Mouse (Mus musculus): Measurements from ENCODE around the gene Tapt1.

The Tapt1 gene

DNA sequence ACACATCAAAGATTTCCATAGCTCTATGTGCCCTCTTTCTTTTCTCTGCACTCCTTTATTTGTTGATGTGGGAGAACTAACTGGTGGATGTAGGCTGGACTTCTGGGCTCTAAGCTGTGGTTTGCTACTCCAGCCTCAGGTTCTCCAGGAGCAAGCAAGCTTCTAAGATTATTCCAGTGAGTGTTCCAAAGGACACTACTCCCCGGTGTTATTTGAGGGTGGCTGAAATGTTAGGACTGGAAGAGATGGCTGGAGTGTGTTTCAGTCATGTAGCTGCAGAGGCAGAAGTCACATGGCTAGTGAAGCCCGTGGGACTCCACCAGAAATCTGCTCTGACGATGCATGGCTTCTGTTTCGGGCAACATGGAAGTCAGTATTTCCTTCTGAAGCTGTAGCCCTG, 2.3 kb upstream of the Tapt1 start:
- DNase-seq = no peak

DNA sequence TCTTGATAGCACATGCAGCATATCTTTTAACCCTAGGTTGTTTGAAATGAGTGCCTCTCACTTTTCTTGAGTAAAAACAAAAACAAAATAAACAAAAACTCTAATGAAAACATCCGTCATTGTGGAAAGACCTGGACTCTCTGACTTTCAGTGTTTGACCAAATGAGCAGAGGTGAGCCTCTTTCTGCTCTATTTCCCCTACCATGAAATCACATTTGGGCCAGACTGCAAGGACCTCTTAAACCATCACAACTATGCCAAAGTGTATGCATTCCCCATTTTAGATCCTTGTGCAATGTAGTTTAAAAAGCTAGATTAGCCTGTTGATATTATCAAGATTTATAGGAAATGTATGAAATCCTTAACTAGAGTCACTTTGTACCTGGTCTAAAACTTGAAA, 1.9 kb upstream of the Tapt1 start:
- no peak for DNase-seq

DNA sequence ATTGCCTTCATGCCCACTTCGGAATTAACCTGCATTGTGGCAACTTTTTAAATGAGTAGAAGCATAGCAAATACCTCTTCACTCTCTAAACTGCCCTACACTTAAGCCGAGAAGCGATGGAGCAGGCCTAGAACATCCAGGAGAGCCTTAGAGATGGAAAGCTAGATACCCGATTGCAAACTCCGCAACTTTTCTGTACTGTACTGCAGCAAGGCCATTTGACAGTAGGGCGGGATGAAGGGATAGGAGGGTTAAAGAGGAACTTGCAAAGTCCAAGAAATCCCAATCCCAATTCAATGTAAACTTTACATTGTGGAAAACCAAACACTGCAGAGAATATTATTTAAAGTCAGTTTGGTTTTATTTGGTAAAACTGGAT, 1.0 kb upstream of the Tapt1 start:
- no peak for DNase-seq

DNA sequence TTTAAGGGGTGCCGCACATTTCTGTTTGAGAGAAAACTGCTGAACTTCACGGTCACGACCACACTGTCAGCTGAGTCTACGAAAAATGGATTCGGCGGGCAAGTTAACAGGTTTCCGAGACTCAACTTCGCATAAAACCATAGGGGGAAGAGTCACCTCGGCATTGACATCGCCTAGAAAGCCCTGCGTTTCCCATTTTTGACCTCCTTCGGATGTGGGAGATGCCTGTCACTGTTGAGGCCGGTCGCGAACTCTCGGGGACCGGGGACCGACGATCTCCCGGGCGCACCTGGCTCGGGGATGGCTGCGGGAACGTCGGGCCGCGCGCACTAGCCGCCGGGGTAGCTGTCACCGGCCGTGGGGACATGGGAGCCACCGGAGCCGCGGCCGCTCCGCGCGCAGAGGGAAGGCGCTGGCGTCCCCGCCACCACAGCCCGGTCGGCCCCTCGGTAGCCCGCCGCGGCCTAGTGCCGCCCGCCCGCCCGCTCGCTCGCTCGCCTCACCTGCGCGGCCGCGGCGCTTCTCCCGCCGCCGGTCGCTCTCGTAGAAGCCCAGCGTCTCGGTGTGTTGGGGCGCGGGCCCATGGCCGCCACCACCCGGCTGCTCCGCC, 410 bp downstream of the Tapt1 start:
- no peak for DNase-seq

DNA sequence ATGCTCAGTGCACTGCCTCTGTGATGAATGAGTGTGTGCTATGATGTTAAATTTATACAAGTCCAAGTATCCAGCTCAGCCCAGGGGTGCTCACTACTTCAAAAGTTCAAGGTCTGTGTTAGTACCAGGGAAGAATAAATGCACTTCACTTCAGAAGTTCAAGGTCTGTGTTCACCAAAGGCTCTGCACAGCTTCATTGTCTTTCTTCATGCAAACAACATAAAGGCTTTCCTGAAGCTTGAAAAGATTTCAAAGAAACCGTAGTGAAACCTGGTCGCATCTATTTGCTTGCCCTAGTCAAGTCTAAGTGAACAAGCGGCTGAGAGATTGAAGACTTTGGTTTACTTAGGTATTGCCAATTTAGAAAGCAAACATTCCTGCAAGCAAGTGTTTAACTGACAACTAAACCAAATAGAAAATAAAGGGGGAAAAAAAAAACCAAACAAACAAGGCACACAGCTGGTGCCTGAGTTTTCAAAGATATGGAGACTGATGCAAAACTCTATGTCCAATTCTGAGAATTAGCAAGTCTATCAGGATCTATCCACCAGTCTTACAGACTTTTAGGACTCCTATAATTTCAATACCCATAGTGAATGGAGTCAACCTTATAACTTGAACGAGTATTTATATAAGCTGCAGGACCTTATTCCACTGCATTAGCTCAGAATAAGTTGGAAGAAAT, 1.4 kb downstream of the Tapt1 start:
- DNase-seq = no peak

DNA sequence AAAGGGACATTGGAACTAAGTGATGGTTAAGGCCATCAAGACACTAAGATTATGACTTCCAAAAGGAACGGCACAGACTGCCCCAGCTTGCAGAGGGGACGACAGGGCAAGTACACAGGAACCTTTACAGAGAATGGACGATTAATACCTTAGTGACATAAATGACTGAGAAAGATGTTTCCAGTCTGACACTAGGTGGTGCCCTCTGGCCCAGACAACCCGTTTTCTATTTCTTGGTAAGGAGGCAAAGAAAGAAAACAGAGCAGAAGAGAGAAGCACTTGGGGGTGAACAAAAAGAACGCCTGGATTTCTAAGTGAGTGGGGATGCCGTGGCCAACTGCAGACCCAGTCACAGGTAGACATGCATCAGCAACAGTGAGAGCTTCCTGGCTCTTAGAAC, 2.2 kb downstream of the Tapt1 start:
- DNase-seq = peak; percentile 62

DNA sequence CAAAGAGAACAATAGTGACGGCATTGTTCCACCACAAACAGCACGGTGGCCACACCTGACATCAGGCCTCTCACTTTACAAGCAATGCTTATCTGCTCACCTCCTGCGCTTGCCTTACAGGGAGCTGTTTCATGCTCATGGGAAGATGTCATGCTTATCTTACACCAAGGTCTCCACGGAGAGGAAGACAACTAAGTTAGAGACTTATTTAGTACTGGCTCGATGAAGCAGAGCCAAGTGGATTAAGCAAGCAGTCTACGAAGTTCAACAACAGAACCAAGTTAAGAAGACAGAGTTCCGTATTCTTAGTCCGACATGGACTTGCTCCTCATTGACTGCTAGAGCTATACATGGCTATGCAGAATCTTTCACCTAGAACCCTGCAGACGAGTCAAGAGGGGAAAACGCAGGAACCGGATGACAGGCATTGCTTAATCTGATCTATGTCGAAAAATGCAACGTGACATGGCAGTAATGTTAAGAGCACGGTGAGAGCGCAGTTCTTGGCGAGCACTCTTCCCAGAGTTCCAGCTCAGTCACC, 3.0 kb downstream of the Tapt1 start:
- no peak for DNase-seq

DNA sequence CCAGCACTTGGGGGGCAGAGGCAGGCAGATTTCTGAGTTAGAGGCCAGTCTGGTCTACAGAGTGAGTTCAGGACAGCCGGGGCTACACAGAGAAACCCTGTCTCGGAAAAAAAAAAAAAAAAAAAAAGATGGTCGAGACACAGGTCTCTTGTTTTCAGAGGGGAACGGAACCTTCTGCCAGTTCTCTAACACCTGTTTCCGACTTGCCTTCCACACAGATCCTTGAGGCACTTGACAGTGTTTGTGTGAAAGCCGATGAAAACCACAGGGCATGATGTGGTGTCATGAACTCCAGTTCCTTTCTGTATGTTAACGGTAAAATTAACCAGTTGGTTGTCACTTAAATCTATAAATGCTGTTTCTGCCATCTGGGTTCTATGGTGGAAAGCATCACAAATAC, 6.0 kb downstream of the Tapt1 start:
- no peak for DNase-seq

DNA sequence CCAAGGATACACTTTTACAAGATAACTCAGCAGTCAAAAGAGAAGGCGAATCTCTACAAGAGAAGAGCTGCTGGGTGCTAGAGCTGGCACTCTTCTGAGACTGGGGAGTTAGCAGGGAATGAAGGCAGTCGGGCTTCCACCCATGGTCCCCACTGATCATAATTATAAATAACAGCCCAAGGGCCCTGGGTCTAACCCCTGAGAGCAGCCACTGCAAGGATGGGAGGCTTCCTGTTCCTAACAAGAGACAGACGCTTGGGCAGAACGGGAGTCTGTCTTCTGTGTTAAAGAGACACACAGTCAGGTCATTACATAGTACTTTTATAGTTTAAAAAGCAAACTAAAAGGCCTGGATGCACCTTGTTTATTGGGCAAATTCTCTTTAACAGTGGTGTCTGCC, 6.6 kb downstream of the Tapt1 start:
- no peak for DNase-seq

DNA sequence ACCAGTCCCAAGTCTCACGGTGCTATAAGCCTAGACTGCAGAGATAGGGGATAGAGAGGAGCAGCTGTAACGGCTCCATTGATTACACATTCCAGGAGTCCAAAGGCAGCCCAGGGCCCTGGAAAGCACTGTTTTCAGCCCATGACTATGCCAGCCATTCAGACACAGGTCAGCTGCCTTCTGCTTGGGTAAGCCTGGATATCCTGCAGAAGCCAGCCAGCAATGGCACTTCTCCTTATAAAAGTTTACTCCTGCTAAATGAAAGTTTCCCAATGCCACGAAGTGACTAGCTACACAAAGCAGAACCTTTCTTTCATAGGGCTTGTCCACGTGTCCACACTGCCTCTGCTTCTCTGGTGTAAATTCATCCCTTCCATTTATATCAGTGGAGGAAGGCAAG, 7.9 kb downstream of the Tapt1 start:
- DNase-seq = no peak

DNA sequence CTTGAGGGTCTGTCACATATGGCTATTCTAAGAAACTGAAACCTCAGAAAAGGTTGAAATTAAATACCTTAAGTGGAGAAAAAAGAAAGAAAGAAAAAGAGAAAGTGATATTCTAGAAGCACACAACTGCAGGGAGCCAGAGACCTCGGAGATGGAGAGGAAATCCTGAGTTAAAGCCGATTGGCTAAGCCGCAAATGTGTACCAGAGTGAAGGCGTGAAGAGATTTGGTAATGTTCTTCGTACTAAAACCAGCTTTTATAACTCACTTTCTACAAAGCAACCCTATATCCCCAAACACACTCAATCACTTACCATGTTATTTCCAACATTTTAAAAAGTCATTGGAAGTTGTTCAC, 8.8 kb downstream of the Tapt1 start:
- DNase-seq = no peak

DNA sequence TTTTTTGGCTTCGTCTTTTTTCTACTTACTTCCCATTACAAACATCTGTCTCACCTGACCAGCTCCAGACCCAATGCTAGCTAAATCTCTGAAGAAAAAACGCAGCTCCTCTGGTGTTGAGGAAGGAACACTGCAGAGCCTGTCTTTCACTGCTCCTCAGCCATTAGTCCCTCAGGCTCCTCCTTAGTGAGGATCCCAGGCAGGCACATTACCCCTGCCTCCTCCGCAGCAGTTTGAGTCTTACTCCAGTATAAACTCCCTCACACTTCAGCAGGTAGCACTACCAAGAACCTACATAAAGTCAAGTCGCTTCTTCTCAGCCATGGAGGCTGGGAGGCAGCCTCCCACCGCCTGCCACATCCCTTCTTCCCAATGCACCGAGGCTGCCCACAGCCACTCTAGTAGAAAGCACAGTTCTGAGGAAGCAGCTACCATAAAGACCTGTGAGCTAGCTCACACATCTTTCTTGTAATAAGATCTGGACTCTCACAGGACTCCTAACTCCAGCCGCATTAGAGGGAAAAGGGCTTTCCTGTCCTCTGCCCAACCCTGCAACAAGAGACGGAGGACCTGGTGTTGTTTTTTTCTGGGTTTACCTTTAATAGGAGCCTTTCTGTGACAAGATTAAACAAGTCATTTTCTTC, 9.3 kb downstream of the Tapt1 start:
- DNase-seq = no peak

DNA sequence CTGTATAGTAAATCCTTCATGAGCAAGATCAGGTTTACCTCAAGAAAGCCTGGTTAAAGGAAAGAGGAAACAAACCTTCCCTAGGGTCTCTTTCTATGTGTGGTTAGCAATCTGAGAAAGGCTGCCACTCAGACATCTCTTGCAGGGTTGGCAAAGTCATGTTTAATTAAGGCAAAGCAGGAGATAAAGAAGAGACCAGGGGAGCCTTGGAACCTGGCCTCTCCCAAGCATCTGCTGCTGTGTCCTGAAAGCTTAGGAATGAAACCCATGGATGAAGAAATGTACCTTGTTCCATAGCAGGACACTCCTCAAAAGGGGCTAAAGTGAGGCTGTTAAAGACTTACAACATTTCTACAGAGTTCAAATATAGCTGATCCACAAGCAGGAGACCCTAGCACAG, 11.3 kb downstream of the Tapt1 start:
- DNase-seq = peak; percentile 60

DNA sequence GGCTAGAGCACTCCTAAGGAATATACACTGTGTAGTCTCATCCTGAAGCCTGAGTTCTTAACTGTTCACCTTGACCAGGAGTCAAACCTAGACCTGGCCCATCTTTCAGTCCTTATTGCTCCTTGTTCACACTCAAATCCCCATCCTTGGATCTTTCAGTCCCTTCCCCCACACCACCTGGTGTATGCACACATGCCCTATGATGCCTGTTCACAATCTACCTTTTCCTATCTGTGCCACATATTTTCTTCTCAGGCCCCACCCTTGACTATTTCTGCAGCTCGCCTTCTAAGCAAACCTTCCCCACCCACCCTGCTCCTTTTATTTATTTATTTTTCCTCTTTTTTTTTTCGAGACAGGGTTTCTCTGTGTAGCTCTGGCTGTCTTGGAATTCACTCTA, 12.4 kb downstream of the Tapt1 start:
- DNase-seq = peak; percentile 54

DNA sequence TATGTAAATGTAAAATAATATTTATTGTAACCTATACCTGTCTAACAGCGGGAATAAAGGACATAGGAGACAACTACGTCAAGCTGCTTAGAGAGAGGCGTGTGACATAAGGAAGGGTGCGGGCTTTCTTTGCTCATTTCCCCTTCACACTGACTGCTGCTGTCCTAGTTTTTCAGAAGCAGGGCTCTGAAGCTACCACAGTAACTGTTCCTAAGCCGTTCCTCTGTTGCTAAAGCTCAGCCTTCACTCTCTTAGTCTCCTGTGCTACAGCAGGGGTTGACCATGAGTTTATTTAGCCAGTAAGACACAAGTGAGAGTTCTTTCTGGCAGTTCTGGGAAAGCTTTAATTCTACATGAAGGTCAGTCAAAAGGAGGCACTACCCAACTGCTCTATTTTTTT, 13.0 kb downstream of the Tapt1 start:
- DNase-seq = no peak

DNA sequence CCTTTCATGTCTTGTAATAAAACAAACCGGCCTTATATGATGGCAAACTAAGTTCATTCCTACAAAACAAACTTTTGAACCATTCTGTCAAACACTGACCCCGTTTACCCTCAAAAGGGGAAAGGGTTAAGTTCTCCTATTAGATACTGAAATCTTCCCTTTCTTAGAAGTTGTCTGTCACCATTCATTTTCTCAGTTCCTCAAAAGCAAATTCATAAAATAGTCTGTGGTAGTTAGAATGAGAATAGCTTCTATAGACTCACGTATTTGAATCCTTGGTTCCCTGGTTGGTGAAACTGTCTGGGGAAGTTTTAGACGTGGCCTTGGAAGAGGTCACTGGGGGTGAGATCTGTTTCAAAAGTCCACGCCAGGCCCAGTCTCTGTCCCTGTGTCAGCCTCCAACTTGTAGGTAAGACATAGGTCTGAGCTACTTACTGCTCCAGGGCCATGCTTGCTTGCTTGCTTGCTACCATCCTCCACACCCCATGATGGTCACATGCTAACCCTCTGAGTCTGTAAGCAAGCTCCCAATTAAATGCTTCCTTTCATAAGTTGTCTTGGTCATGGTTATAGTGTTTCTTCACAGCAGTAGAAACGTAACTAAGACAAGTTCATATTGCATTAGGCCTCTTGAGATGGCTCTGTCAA, 14.5 kb downstream of the Tapt1 start:
- no peak for DNase-seq

DNA sequence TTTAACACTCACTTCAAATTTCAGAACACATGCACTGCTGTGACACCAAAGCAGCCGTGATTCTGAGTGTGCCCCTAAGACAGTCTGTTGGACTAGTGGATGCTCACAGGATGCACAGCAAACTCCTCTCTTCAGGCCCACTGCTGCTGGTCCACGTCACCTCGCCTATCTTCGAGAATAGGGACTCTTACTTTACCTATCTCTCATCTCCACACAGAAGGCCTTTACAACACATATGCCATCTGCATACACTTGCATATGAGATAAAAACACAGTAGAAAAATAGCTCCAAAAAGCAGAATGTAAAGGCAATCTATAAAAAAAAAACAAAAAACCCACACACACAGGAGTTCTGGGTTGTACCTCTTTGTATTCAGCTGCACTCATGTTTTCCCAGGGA, 19.1 kb downstream of the Tapt1 start:
- no peak for DNase-seq

DNA sequence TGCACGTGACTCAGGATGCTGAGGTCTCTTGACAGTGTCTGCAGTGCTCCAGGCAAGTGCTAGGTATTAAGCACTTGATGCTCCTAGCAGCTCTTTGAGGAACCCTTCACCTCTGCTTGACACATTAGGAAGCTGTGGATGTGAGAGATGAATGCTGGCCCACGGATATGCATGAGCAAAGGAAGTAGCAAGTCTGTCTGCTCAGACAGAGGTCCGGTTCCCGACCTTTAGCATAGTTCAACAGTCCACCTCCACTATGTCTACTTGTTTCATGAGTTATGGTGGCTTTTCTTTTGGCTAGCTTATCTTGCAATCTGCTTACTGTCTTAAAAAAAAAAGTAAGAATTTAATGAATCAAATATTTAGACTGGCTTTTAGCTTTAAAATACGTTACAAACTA, 19.8 kb downstream of the Tapt1 start:
- DNase-seq = no peak

DNA sequence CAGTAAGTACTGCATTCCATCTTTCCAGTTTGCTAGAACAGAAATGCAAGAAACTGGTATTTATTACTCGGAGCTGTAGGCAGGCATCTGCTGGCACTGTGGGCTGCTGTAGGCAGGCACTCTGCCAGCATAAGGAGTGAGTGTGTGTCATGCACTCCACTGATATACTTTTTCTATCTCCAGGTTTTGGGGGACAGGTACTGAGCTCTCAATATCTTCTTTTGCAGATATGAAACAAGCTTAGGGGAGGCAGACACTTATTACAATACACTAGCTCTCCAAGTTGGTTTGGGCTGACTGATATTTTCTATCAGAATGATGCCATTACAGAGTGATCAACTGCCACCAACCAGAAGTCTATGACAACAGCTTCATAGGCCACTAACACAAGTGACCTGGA, 23.0 kb downstream of the Tapt1 start:
- DNase-seq = peak; percentile 70

DNA sequence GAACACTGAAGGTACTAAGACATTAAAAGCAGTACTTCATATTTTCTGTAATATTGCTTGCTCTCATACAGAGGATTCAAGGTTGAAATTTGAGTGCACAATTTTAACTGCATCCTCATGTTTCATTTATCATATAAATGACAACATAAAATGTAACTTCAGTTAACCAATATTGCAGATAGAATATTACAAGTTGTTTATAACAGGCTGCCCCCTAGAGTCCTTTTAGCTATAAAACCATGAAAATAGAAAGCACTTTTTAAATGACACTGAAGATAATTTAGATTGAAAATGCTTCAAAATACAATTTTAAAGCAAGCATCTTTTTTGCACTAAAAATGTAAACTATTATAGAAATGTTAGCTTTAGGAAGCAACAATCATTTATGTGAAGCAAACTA, 24.8 kb downstream of the Tapt1 start:
- DNase-seq = no peak

DNA sequence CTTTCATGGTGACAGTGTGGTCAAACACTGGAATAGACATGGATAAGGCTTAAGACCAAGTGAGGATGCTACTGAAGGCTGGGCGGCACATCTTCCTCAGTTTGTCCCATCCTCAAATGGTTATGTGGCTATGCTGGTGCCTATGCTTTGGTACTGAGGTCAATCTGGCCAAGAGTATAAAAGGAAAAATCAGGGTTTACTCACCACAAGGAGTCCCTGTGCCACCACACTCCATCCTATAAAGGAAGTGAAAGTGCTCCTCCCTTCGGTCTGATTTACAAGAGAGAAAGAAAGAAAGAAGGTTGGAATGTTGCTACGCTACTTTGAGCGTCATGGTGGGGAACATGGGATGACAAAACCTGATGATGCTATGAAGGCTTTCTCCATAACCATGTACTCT, 27.3 kb downstream of the Tapt1 start:
- DNase-seq = no peak

DNA sequence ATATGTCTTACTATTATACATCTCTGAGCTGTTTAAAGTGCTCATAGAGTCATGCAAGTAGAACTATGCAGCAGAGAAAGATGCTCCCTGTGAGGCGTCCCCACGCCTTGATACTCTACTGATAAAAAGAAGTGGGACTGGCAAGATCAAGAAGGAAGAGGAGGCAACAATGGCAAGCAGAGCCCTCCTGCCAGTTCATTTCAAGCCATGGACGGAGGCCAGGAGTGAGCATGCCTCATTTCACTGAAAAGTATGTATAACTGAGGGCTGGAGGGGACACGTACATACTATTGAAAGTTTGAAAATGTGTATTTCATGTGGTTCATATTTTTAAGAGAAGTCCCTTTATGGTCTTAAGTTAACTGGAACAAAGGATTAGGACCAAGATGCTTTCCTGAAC, 28.0 kb downstream of the Tapt1 start:
- no peak for DNase-seq

DNA sequence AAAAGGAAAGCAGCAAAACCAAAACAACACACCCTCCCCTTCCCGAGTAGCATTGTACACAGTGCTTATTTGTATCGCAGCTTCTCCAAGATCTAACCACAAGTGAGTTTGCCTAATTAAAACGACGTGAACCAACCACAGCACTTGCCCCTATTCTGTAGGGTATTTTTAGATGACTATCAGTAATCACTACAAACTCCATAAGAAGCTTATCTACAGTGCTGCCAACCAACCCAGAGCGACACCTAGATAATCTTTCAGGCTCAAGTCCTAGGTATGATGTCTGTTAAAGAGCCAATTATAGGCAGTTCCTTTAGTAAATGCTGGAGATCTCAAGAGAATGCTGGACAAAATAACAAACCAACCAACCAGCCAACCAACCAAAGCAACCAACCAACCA, 28.6 kb downstream of the Tapt1 start:
- no peak for DNase-seq

DNA sequence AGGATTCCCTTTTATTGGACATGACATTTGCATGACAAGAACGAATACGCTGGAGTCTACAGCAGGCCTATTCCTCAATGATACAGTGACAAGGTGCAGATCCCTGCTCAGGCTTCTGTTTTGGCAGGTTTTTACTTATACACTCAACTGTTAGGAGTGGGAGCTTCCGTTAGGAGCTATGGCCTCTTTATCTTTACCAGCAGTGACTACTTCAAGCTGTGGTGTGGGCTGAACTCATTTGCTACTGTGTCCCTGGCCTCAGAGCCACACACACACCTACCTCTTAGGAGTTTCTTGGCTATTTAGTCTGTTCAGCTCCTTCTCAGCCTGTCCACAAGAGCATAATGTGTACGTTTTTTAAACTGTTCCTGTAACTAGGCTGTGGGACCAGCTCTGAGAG, 30.3 kb downstream of the Tapt1 start:
- DNase-seq = no peak
